Mouse (Mus musculus): ENCODE results near the gene Trpt1. TPM values are rescaled to one million over a fixed set of nuclear protein-coding genes. Genes with fewer than 3 reads are reported as not detected.

The Trpt1 gene
- polyA plus RNA-seq (2017; shearing (Covaris generic)) = 1 to 10 TPM; 5.4 to 7.0 TPM

GRCm38 (mm10) chr19:6996006-6996405, at the start of gene Trpt1, which contains the start of gene Nudt22:
TSS of gene Trpt1 (plus strand) at chr19:6996131.
TSS of gene Nudt22 (minus strand) at chr19:6996117.

GRCm38 (mm10) chr19:6974211-6975205, 21.4 kb upstream of the Trpt1 start, which contains the start of gene Ppp1r14b:
TSS of gene Ppp1r14b (plus strand) at chr19:6974968.

GRCm38 (mm10) chr19:6975537-6976521, 20.1 kb upstream of the Trpt1 start, which contains the start of gene Plcb3:
TSS of gene Plcb3 (minus strand) at chr19:6976470.

GRCm38 (mm10) chr19:6980381-6981093, 15.4 kb upstream of the Trpt1 start, which contains the start of gene Fkbp2:
TSS of gene Fkbp2 (minus strand) at chr19:6980501.

GRCm38 (mm10) chr19:6987061-6987903, 8.6 kb upstream of the Trpt1 start, which contains the start of gene Vegfb:
TSS of gene Vegfb (minus strand) at chr19:6987651.

GRCm38 (mm10) chr19:6992011-6992858, 3.7 kb upstream of the Trpt1 start, which contains the start of gene Dnajc4:
TSS of gene Dnajc4 (minus strand) at chr19:6992572.

GRCm38 (mm10) chr19:7019191-7019590, 23.3 kb downstream of the Trpt1 start, which contains the start of gene Fermt3:
TSS of gene Fermt3 (minus strand) at chr19:7019469.

GRCm38 (mm10) chr19:7039841-7040636, 44.1 kb downstream of the Trpt1 start, which contains the start of gene Stip1:
TSS of gene Stip1 (minus strand) at chr19:7039967.

Other genes starting within 250 kb of the Trpt1 start
- 10 to 100 TPM; 50.1 to 58.1 TPM for gene Rps6ka4, start 155.5 kb upstream of the Trpt1 start, polyA plus RNA-seq (2017; shearing (Covaris generic))
- gene Ccdc88b, start 137.9 kb upstream of the Trpt1 start, polyA plus RNA-seq (2017; shearing (Covaris generic)) = 10 to 100 TPM; 41.3 to 59.0 TPM
- 100 to 1,000 TPM; 141 to 157 TPM for gene Trmt112, start 86.4 kb upstream of the Trpt1 start, polyA plus RNA-seq (2017; shearing (Covaris generic))
- 100 to 1,000 TPM; 238 to 261 TPM for gene Prdx5, start 86.0 kb upstream of the Trpt1 start, polyA plus RNA-seq (2017; shearing (Covaris generic))
- 10 to 100 TPM; 25.6 to 26.6 TPM for gene Esrra, start 74.3 kb upstream of the Trpt1 start, polyA plus RNA-seq (2017; shearing (Covaris generic))
- gene Catsperz, start 70.8 kb upstream of the Trpt1 start, polyA plus RNA-seq (2017; shearing (Covaris generic)) = not detected
- gene Kcnk4, start 61.6 kb upstream of the Trpt1 start, polyA plus RNA-seq (2017; shearing (Covaris generic)) = not detected
- 10 to 100 TPM; 32.4 to 39.4 TPM for gene Bad, start 54.3 kb upstream of the Trpt1 start, polyA plus RNA-seq (2017; shearing (Covaris generic))
- 10 to 100 TPM; 14.2 to 14.5 TPM for gene Gpr137, start 53.7 kb upstream of the Trpt1 start, polyA plus RNA-seq (2017; shearing (Covaris generic))
- 100 to 1,000 TPM; 164 to 215 TPM for gene Ppp1r14b, start 21.2 kb upstream of the Trpt1 start, polyA plus RNA-seq (2017; shearing (Covaris generic))
- gene Plcb3, start 19.7 kb upstream of the Trpt1 start, polyA plus RNA-seq (2017; shearing (Covaris generic)) = 10 to 100 TPM; 38.5 to 43.6 TPM
- 10 to 100 TPM; 40.3 to 59.9 TPM for gene Fkbp2, start 15.6 kb upstream of the Trpt1 start, polyA plus RNA-seq (2017; shearing (Covaris generic))
- 10 to 100 TPM; 12.9 to 18.5 TPM for gene Vegfb, start 8.5 kb upstream of the Trpt1 start, polyA plus RNA-seq (2017; shearing (Covaris generic))
- gene Dnajc4, start 3.6 kb upstream of the Trpt1 start, polyA plus RNA-seq (2017; shearing (Covaris generic)) = 10 to 100 TPM; 52.2 to 52.7 TPM
- gene Nudt22, start within 50 bp of the Trpt1 start, polyA plus RNA-seq (2017; shearing (Covaris generic)) = 10 to 100 TPM; 24.4 to 38.2 TPM
- 100 to 1,000 TPM; 341 to 346 TPM for gene Fermt3, start 23.3 kb downstream of the Trpt1 start, polyA plus RNA-seq (2017; shearing (Covaris generic))
- 100 to 1,000 TPM; 173 to 257 TPM for gene Stip1, start 43.8 kb downstream of the Trpt1 start, polyA plus RNA-seq (2017; shearing (Covaris generic))
- gene Macrod1, start 60.7 kb downstream of the Trpt1 start, polyA plus RNA-seq (2017; shearing (Covaris generic)) = 10 to 100 TPM; 15.3 to 31.2 TPM
- under 1 TPM; 0.13 to 0.88 TPM for gene Flrt1, start 109.6 kb downstream of the Trpt1 start, polyA plus RNA-seq (2017; shearing (Covaris generic))
- gene Otub1, start 210.2 kb downstream of the Trpt1 start, polyA plus RNA-seq (2017; shearing (Covaris generic)) = 10 to 100 TPM; 53.9 to 54.8 TPM
- gene Cox8a, start 221.5 kb downstream of the Trpt1 start, polyA plus RNA-seq (2017; shearing (Covaris generic)) = 100 to 1,000 TPM; 406 to 412 TPM
- 10 to 100 TPM; 45.3 to 48.1 TPM for gene Naa40, start 245.1 kb downstream of the Trpt1 start, polyA plus RNA-seq (2017; shearing (Covaris generic))

Measured in inflammation-experienced regulatory T-cells (primary cell).